Mouse (Mus musculus) left cerebral cortex, postnatal 25 days (tissue): ENCODE measurements around the gene Nbl1. TPM values are rescaled to one million over a fixed set of nuclear protein-coding genes. Genes with fewer than 3 reads are reported as not detected.

Experiments
- DNase-seq, 2 experiments: peaks; one replicate each; pipeline ENCODE4 v3.0.0; 2022; ENCODE audit warnings: low spot score in 2 of 2, mixed read lengths in 1 of 2
- intact Hi-C: fragments of 180-260 bp; cut with DNase I; formaldehyde crosslinking; loops from one replicate; pipeline ENCODE4 v1.15.1; 2025
- total RNA-seq, 2 experiments: library from RNA; stranded (reverse); gene quantifications; 2 replicates each; pipeline ENCODE4 v1.2.3; 2021

Nbl1 gene
- 10 to 100 TPM; 65.9 to 78.4 TPM for total RNA-seq

- DNase-seq, result no peak
- intact Hi-C loops, result loop anchor here (5.0 kb wide), 1 partner anchor 100 kb away; the partner anchor contains the start of gene Capzb
Observed at GRCm38 (mm10) chr4:139092356-139093195, at the start of gene Nbl1. Gene Nbl1 (minus strand): TSS chr4:139092993.

- intact Hi-C loops, result no loop called here
- no peak for DNase-seq
Observed at GRCm38 (mm10) chr4:139141785-139142184, 49.0 kb upstream of the Nbl1 start.

- intact Hi-C loops, result no loop called here
- DNase-seq, result no peak
Observed at GRCm38 (mm10) chr4:139140267-139140666, 47.5 kb upstream of the Nbl1 start.

GRCm38 (mm10) chr4:139136011-139136410 is 43.2 kb upstream of the Nbl1 start:
- DNase-seq, result no peak
- intact Hi-C loops, result no loop called here

GRCm38 (mm10) chr4:139133109-139133508 is 40.3 kb upstream of the Nbl1 start:
- intact Hi-C loops, result no loop called here
- DNase-seq, result no peak

- peak in 1 of 2 experiments; percentile 18 for DNase-seq
- intact Hi-C loops, result loop anchor here (2.0 kb wide), 1 partner anchor 61 kb away; the partner anchor contains the start of gene Capzb
Observed at GRCm38 (mm10) chr4:139131858-139132672, 39.3 kb upstream of the Nbl1 start.

GRCm38 (mm10) chr4:139130701-139131549 is 38.1 kb upstream of the Nbl1 start, which contains the start of gene Minos1:
Gene Minos1 (minus strand): TSS chr4:139131113.
- intact Hi-C loops, result loop anchor here (2.0 kb wide), 1 partner anchor 62 kb away; the partner anchor contains the start of gene Capzb

GRCm38 (mm10) chr4:139129806-139130700 is 37.3 kb upstream of the Nbl1 start:
- intact Hi-C loops, result loop anchor here (2.0 kb wide), 1 partner anchor 63 kb away; the partner anchor contains the start of gene Capzb
- DNase-seq, result peak; percentile 15 to 26

More at GRCm38 (mm10) chr4:139130701-139131549, 38.1 kb upstream of the Nbl1 start, which contains the start of gene Minos1:
- peak; percentile 99 for DNase-seq

- DNase-seq, result no peak
- intact Hi-C loops, result no loop called here
Observed at GRCm38 (mm10) chr4:139126475-139126874, 33.7 kb upstream of the Nbl1 start.

GRCm38 (mm10) chr4:139124940-139125339 is 32.1 kb upstream of the Nbl1 start:
- DNase-seq, result no peak
- intact Hi-C loops, result no loop called here

GRCm38 (mm10) chr4:139122557-139122956 is 29.8 kb upstream of the Nbl1 start:
- intact Hi-C loops, result no loop called here

GRCm38 (mm10) chr4:139120998-139121397 is 28.2 kb upstream of the Nbl1 start:
- DNase-seq, result no peak
- intact Hi-C loops, result no loop called here

More at GRCm38 (mm10) chr4:139122557-139122956, 29.8 kb upstream of the Nbl1 start:
- DNase-seq, result no peak

GRCm38 (mm10) chr4:139120281-139120814 is 27.6 kb upstream of the Nbl1 start:
- no peak for DNase-seq
- intact Hi-C loops, result no loop called here

- intact Hi-C loops, result no loop called here
- DNase-seq, result no peak
Observed at GRCm38 (mm10) chr4:139116356-139117063, 23.7 kb upstream of the Nbl1 start.

GRCm38 (mm10) chr4:139115721-139116120 is 22.9 kb upstream of the Nbl1 start:
- intact Hi-C loops, result no loop called here
- no peak for DNase-seq

GRCm38 (mm10) chr4:139112482-139112881 is 19.7 kb upstream of the Nbl1 start:
- intact Hi-C loops, result no loop called here
- no peak for DNase-seq

GRCm38 (mm10) chr4:139111421-139111820 is 18.6 kb upstream of the Nbl1 start:
- intact Hi-C loops, result no loop called here
- DNase-seq, result no peak
